Mouse (Mus musculus): ENCODE data around the gene Qk. TPM values are rescaled to one million over a fixed set of nuclear protein-coding genes. Genes with fewer than 3 reads are reported as not detected.

The Qk gene
- total and polyA plus RNA-seq, 3 experiments: 58.4 to 1,938 (median 128) TPM

DNA sequence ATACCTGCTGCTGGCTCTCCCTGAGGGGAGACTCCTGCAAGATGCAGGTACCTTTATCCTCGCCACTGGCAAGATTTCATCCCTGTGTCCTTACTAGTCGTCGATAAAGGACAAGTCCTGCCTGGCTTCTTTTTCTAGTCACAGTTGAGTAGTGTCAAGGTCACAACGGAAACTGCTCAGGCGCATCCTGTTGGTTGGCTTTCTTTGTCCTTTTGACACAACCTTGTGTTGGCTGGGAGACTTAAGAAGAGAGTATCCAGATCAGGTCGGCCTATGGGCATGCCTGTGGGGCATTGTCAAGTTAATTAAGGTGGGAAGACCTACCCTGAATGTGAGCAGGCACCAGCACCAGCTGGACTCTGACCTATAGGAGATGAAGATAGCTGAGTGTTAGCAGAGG lies 36.6 kb upstream of the Qk start:
- Histone ChIP-seq H3K4me1 (ENCODE audit: control insufficient read depth in 1 of 2, insufficient read depth in 2 of 2, low read length in 2 of 2) (no peaks in the 10 kb centered on the region), H3K36me3 (ENCODE audit: control insufficient read depth in 1 of 2, insufficient read depth in 2 of 2, low read length in 2 of 2) (no peaks in the 10 kb centered on the region)

DNA sequence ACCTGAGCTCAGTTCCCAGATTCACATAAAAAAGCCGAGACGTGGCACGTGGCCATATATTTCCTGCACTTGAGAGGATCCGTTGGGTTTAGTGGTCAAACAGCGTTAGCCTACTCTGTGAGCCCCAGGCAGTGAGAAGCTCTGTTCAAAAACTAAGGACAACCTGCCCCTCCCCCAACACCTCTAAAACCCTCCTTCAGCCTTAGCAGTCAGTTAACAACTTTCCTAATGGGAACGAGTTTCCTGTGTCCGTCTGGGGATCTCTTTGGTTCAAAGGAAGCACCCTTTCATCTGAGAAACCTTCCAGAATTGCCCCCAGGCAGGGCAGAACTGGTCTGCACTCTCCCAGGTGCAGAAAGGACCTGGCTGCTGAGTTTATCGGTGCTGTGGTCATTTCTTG lies 36.1 kb upstream of the Qk start:
- no peaks in the 10 kb centered on the region for H3K9me3 ChIP-seq (replicated peaks; ENCODE audit: insufficient read depth, low read length)
- H3K4me1 ChIP-seq (ENCODE audit: control insufficient read depth in 1 of 2, insufficient read depth in 2 of 2, low read length in 2 of 2): no peaks in the 10 kb centered on the region
- no peak overlapping the region for H3K4me3 ChIP-seq (ENCODE audit: control insufficient read depth in 1 of 2, insufficient read depth in 1 of 2, low read depth in 2 of 2, low read length in 2 of 2)
- no peak for TF ChIP-seq MAZ (IDR thresholded peaks at IDR 0.05; ENCODE audit: low read depth, low read length)
- no peak for TF ChIP-seq HCFC1 (IDR thresholded peaks at IDR 0.05; ENCODE audit: low read depth, low read length)
- TF ChIP-seq MXI1 (IDR thresholded peaks at IDR 0.05; ENCODE audit: low read depth, low read length): no peak
- TF ChIP-seq ZC3H11A (IDR thresholded peaks at IDR 0.05; ENCODE audit: low read depth, low read length): no peak
- TF ChIP-seq EP300 (IDR thresholded peaks at IDR 0.05; ENCODE audit: low read depth in 1 of 2, low read length in 2 of 2): no peak
- TF ChIP-seq RAD21 (IDR thresholded peaks at IDR 0.05; ENCODE audit: low read depth, low read length): no peak
- TF ChIP-seq RCOR1 (IDR thresholded peaks at IDR 0.05; ENCODE audit: low read depth, low read length): no peak
- no peak for TF ChIP-seq GATA1 (IDR thresholded peaks at IDR 0.05; ENCODE audit: low read depth, low read length)
- TF ChIP-seq NRF1 (IDR thresholded peaks at IDR 0.05; ENCODE audit: insufficient read depth, low read depth, low read length, poor library complexity, severe bottlenecking): no peak
- no peak for TF ChIP-seq POLR2AphosphoS2 (IDR thresholded peaks at IDR 0.05; ENCODE audit: low read length)
- TF ChIP-seq SIN3A (IDR thresholded peaks at IDR 0.05; ENCODE audit: low read length): no peak
- no peak for TF ChIP-seq ZKSCAN1 (IDR thresholded peaks at IDR 0.05; ENCODE audit: low read depth, low read length)
- TF ChIP-seq CHD2 (IDR thresholded peaks at IDR 0.05; ENCODE audit: low read length): no peak
- no peak for TF ChIP-seq POLR2AphosphoS5 (IDR thresholded peaks at IDR 0.05; ENCODE audit: borderline replicate concordance, low read depth, low read length)
- TF ChIP-seq MEF2A (IDR thresholded peaks at IDR 0.05; ENCODE audit: extremely low read depth, insufficient replicate concordance, low read depth, low read length, poor library complexity, severe bottlenecking): no peak
- no peak for TF ChIP-seq MAFK (IDR thresholded peaks at IDR 0.05; ENCODE audit: borderline replicate concordance, low read depth, low read length)
- no peak for TF ChIP-seq CTCF (IDR thresholded peaks at IDR 0.05 in 2 of 3, conservative IDR thresholded peaks at IDR 0.05 in 1 of 3; ENCODE audit: control insufficient read depth in 1 of 3, insufficient read depth in 1 of 3, low read depth in 2 of 3, low read length in 3 of 3, poor library complexity in 1 of 3, severe bottlenecking in 1 of 3)
- no peak for TF ChIP-seq ZMIZ1 (IDR thresholded peaks at IDR 0.05; ENCODE audit: low read depth, low read length)
- H3K27ac ChIP-seq (ENCODE audit: control insufficient read depth, low read depth, low read length): no peak overlapping the region
- DNase-seq (ENCODE audit: low read depth, low spot score): no peak
- H3K9ac ChIP-seq (ENCODE audit: control insufficient read depth, low read depth, low read length, poor library complexity, severe bottlenecking): no peak overlapping the region
- H3K79me2 ChIP-seq (ENCODE audit: control insufficient read depth, insufficient read depth, low read length, poor library complexity): no peaks in the 10 kb centered on the region
- no peaks in the 10 kb centered on the region for H3K27me3 ChIP-seq (ENCODE audit: control insufficient read depth in 1 of 2, insufficient read depth in 2 of 2, low read length in 2 of 2)
- H3K36me3 ChIP-seq (ENCODE audit: control insufficient read depth in 1 of 2, insufficient read depth in 2 of 2, low read length in 2 of 2): no peaks in the 10 kb centered on the region

More for the DNA sequence above, 36.6 kb upstream of the Qk start:
- no peak overlapping the region for H3K4me3 ChIP-seq (ENCODE audit: control insufficient read depth in 1 of 2, insufficient read depth in 1 of 2, low read depth in 2 of 2, low read length in 2 of 2)
- H3K9ac ChIP-seq (ENCODE audit: control insufficient read depth, low read depth, low read length, poor library complexity, severe bottlenecking): no peak overlapping the region
- no peaks in the 10 kb centered on the region for H3K9me3 ChIP-seq (replicated peaks; ENCODE audit: insufficient read depth, low read length)
- H3K27me3 ChIP-seq (ENCODE audit: control insufficient read depth in 1 of 2, insufficient read depth in 2 of 2, low read length in 2 of 2): no peaks in the 10 kb centered on the region
- no peak for TF ChIP-seq SIN3A (IDR thresholded peaks at IDR 0.05; ENCODE audit: low read length)
- no peak for TF ChIP-seq POLR2AphosphoS5 (IDR thresholded peaks at IDR 0.05; ENCODE audit: borderline replicate concordance, low read depth, low read length)
- no peak for TF ChIP-seq ZMIZ1 (IDR thresholded peaks at IDR 0.05; ENCODE audit: low read depth, low read length)
- TF ChIP-seq MAX (IDR thresholded peaks at IDR 0.05; ENCODE audit: low read length): no peak
- TF ChIP-seq CHD2 (IDR thresholded peaks at IDR 0.05; ENCODE audit: low read length): no peak
- no peak for TF ChIP-seq ZNF384 (IDR thresholded peaks at IDR 0.05; ENCODE audit: low read depth, low read length)
- no peak for TF ChIP-seq MYC (IDR thresholded peaks at IDR 0.05; ENCODE audit: low read depth, low read length)
- no peak for TF ChIP-seq ELF1 (IDR thresholded peaks at IDR 0.05; ENCODE audit: low read depth, low read length)
- TF ChIP-seq MYB (IDR thresholded peaks at IDR 0.05; ENCODE audit: low read depth, low read length): no peak
- no peak for TF ChIP-seq BHLHE40 (IDR thresholded peaks at IDR 0.05; ENCODE audit: borderline replicate concordance, low read depth, low read length)
- no peak for TF ChIP-seq TBP (IDR thresholded peaks at IDR 0.05; ENCODE audit: low read depth, low read length)
- TF ChIP-seq NELFE (IDR thresholded peaks at IDR 0.05; ENCODE audit: low read depth, low read length): no peak
- no peak overlapping the region for H3K27ac ChIP-seq (ENCODE audit: control insufficient read depth, low read depth, low read length)
- no peaks in the 10 kb centered on the region for H3K79me2 ChIP-seq (ENCODE audit: control insufficient read depth, insufficient read depth, low read length, poor library complexity)
- no peak for DNase-seq (ENCODE audit: low read depth, low spot score)

All from MEL (cell line).